Mouse (Mus musculus) liver, adult 2 months (tissue): ENCODE results near the gene Chrna9.

Experiments
- CTCF ChIP-seq: fragments of 200-500 bp; IDR thresholded peaks from 2 replicates; pipeline ENCODE4 v1.5.1; 2011; ENCODE audit warnings: low read depth, low read length, control low read depth
- POLR2A ChIP-seq: fragments of 200-500 bp; IDR thresholded peaks from 2 replicates; pipeline ENCODE4 v1.6.1; 2011; ENCODE audit warnings: low read length, control low read depth; ENCODE audit not compliant: insufficient read depth; ENCODE audit errors: extremely low read depth

DNA sequence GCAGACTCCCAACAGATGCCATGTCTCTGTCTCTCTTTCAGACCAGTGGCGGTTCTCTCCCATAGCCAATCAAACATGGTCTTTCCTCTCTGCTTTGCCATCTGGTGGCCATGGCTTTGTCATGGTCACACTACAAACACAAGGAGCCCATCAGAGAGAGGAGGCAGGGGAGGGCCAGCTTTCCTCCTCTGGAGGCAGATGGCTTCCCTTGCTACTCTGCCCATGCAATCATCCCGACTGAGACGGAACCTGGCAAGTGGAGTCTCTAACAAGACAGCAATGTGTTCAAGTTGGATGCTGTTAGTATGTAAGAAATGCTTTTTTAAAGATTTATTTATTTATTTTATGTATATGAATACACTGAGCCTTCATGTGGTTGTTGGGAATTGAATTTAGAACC is 14.8 kb upstream of the Chrna9 start:
- no peak for TF ChIP-seq CTCF
- no peak for TF ChIP-seq POLR2A
